Mouse (Mus musculus) forebrain, embryonic 13.5 days (tissue): ENCODE results near the gene Scube2. TPM values are rescaled to one million over a fixed set of nuclear protein-coding genes. Genes with fewer than 3 reads are reported as not detected.
A peak's percentile ranks its signal among the peaks of the same experiment; 100 is the strongest.

Experiments used
- ATAC-seq: fragments of 200-750 bp; cut with Nextera tagmentation; 2 replicates; pipeline ENCODE4 v1.8.0; 2017
- H3K27ac ChIP-seq: fragments of 300-500 bp; sonication (generic); 2 replicates; pipeline ENCODE4 v1.5.1; 2015; ENCODE audit warnings: inconsistent platforms, mild to moderate bottlenecking, moderate library complexity
- H3K27me3 ChIP-seq: fragments of 300-500 bp; sonication (generic); 2 replicates; pipeline ENCODE4 v1.6.1; 2015; ENCODE audit warnings: mild to moderate bottlenecking, inconsistent platforms
- H3K36me3 ChIP-seq: fragments of 300-500 bp; sonication (generic); 2 replicates; pipeline ENCODE4 v1.6.1; 2015; ENCODE audit warnings: mild to moderate bottlenecking, inconsistent platforms; ENCODE audit not compliant: poor library complexity, severe bottlenecking
- H3K4me1 ChIP-seq: fragments of 300-500 bp; sonication (generic); 2 replicates; pipeline ENCODE4 v1.6.1; 2015; ENCODE audit warnings: inconsistent platforms
- H3K4me2 ChIP-seq: fragments of 300-500 bp; sonication (generic); 2 replicates; pipeline ENCODE4 v1.6.1; 2015; ENCODE audit warnings: inconsistent platforms, mild to moderate bottlenecking, moderate library complexity
- H3K4me3 ChIP-seq: fragments of 300-500 bp; sonication (generic); 2 replicates; pipeline ENCODE4 v1.5.1; 2015; ENCODE audit warnings: mild to moderate bottlenecking, inconsistent platforms
- H3K9ac ChIP-seq: fragments of 300-500 bp; sonication (generic); 2 replicates; pipeline ENCODE4 v1.6.1; 2015; ENCODE audit warnings: mild to moderate bottlenecking, inconsistent platforms
- H3K9me3 ChIP-seq: fragments of 300-500 bp; sonication (generic); replicated peaks from 2 replicates; pipeline ENCODE4 v1.6.1; 2016; ENCODE audit warnings: inconsistent platforms
- WGBS: fragments of 180-500 bp; shearing (Covaris S2); methylation state at CpG from one replicate; pipeline ENCODE4 v1.1.7; 2015; 5-methylcytosine and 5-hydroxymethylcytosine counted together
- polyA plus RNA-seq: library from polyadenylated mRNA; unstranded; fragments of >200 nt; fragmentation: Nextera tagmentation; extraction: Ambion mirVana; gene quantifications from 2 replicates; pipeline ENCODE4 v1.2.1, GENCODE M21; 2015

Scube2 gene
- polyA plus RNA-seq, 1 experiment from 2014 or later, result 0.79 TPM

- H3K36me3 ChIP-seq, result no peaks in the 10 kb centered on the region
- no peak overlapping the region; the same call in 1 of the 2 replicates for H3K27ac ChIP-seq
- no peak overlapping the region for H3K4me3 ChIP-seq
- no peaks in the 10 kb centered on the region for H3K9me3 ChIP-seq
- peaks cover 26% of the 10 kb centered on the region for H3K4me1 ChIP-seq
- ATAC-seq, result peak; percentile 62; the same call in 1 of the 2 replicates
- WGBS, result 19% methylated on average over 8 of the region's 8 CpGs
- peaks cover 5% of the 10 kb centered on the region; the same call in 1 of the 2 replicates for H3K27me3 ChIP-seq
- peak overlapping the region; percentile 5; the same call in 1 of the 2 replicates for H3K4me2 ChIP-seq
- no peak overlapping the region for H3K9ac ChIP-seq
These were observed 15.6 kb downstream of the Scube2 start for GRCm38 (mm10) chr7:109849750-109850434.

DNA sequence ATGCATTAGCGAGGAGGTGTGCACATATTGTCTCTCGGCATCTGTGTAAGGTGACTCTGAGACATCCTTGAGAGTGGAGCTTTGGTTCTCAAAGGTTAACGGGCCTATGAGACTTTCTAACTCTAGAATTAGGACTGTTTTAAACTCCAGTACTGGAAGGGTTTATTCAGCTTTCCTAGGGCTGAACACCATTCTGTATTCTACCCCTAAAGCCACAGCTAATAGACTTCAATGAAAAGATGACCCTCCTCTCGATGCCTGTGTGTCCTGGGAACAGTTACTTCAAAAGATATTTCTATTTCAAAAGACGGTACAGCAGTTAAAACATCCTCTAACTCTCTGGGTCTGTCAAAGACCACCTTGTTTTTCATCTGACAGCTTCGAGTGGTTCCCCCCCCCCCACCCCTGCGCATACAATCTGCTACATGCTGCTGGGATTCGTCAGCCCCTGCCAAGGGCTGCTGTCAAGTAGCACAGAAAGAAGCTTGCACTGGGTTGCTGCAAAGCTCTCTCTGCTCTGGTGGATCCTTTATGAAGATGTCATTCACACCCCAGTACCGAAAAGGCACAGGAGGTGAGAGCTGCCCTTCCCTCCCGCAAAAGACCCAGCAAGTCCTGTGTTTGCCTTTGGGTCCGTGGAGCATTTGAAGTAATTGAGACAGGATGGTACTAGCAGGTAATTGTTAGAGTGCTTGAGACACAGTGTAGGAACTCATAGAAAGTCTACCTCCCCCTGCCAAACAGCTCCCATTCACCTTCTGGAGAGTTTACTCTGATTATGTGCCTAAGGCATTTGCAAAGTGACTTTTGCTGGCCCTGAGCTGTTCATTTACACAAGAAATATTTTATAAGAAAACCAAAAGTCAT, 16.4 kb downstream of the Scube2 start:
- Histone ChIP-seq H3K36me3 (no peaks in the 10 kb centered on the region), H3K4me1 (peaks cover 26% of the 10 kb centered on the region), H3K27ac (peak overlapping the region; percentile 63; the same call in 1 of the 2 replicates), H3K9me3 (no peaks in the 10 kb centered on the region), H3K4me3 (no peak overlapping the region), H3K4me2 (peak overlapping the region; percentile 27; the same call in 1 of the 2 replicates), H3K9ac (no peak overlapping the region), H3K27me3 (peaks cover 2% of the 10 kb centered on the region; the same call in 1 of the 2 replicates)
- WGBS, result 27% methylated on average over 11 of the region's 11 CpGs
- peak; percentile 80 for ATAC-seq

- Histone ChIP-seq H3K4me2 (no peak overlapping the region), H3K9me3 (no peaks in the 10 kb centered on the region), H3K9ac (no peak overlapping the region), H3K27ac (no peak overlapping the region), H3K4me1 (peaks cover 13% of the 10 kb centered on the region), H3K4me3 (no peak overlapping the region), H3K27me3 (peaks cover 3% of the 10 kb centered on the region; the same call in 1 of the 2 replicates), H3K36me3 (no peaks in the 10 kb centered on the region)
- 84% methylated on average over 6 of the region's 6 CpGs for WGBS
- no peak for ATAC-seq
These were observed 21.4 kb downstream of the Scube2 start for GRCm38 (mm10) chr7:109844100-109844499.

GRCm38 (mm10) chr7:109841618-109842418, 23.7 kb downstream of the Scube2 start:
- H3K4me1 ChIP-seq, result peaks cover 13% of the 10 kb centered on the region
- H3K9me3 ChIP-seq, result no peaks in the 10 kb centered on the region
- no peak overlapping the region for H3K4me2 ChIP-seq
- no peak overlapping the region for H3K27ac ChIP-seq
- no peak overlapping the region for H3K4me3 ChIP-seq
- H3K9ac ChIP-seq, result no peak overlapping the region
- no peaks in the 10 kb centered on the region for H3K36me3 ChIP-seq
- peaks cover 3% of the 10 kb centered on the region; the same call in 1 of the 2 replicates for H3K27me3 ChIP-seq
- 68% methylated on average over 13 of the region's 13 CpGs for WGBS
- peak; percentile 90 for ATAC-seq

DNA sequence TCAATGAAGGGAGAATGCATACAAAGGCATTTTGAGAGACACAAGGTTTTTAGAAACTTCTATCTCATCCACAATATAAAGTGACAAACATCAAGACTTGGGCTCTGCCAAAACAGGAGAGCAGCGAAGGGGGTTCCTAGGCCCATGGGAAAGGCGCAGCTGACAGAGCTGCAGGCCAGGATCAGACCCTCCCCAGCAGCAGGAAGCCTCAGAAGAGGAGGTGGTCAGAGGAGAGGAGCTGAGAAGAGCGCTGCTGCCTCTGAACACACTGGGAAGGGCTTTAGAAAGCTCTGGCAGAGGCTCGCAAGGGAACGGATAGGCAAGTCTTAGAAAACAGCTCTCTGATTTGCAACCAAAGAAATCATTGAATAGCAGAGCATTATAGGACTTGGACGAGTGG, 24.4 kb downstream of the Scube2 start:
- H3K9me3 ChIP-seq, result no peaks in the 10 kb centered on the region
- H3K9ac ChIP-seq, result no peak overlapping the region
- no peak overlapping the region for H3K4me3 ChIP-seq
- ATAC-seq, result no peak
- WGBS, result 62% methylated on average over 6 of the region's 6 CpGs
- H3K27me3 ChIP-seq, result peaks cover 6% of the 10 kb centered on the region
- peaks cover 14% of the 10 kb centered on the region for H3K4me1 ChIP-seq
- no peak overlapping the region for H3K27ac ChIP-seq
- H3K36me3 ChIP-seq, result no peaks in the 10 kb centered on the region
- H3K4me2 ChIP-seq, result no peak overlapping the region

DNA sequence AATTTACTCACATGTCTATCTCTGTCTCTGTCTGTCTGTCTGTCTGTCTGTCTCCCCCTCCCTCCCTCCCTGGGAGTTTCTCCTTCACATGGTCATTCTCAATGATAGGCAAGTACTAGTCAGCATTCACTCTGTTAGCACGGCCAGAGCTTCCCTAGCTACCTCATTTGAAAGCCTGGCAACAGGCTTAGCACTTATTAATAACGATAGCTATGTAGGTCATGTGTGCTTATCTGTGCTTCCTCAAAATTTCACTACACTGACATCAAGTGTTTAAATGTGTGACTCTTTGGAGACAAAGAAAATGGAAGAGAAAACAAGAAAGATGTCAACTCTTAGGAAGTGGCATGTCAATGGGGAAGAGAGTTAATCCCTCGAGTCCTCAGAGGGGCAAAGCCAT, 26.9 kb downstream of the Scube2 start:
- Histone ChIP-seq H3K4me3 (no peak overlapping the region), H3K36me3 (no peaks in the 10 kb centered on the region), H3K4me1 (peaks cover 14% of the 10 kb centered on the region), H3K9me3 (no peaks in the 10 kb centered on the region), H3K27ac (no peak overlapping the region), H3K4me2 (no peak overlapping the region), H3K9ac (no peak overlapping the region), H3K27me3 (peaks cover 13% of the 10 kb centered on the region)
- WGBS, result 80% methylated on average over 3 of the region's 3 CpGs
- no peak for ATAC-seq

DNA sequence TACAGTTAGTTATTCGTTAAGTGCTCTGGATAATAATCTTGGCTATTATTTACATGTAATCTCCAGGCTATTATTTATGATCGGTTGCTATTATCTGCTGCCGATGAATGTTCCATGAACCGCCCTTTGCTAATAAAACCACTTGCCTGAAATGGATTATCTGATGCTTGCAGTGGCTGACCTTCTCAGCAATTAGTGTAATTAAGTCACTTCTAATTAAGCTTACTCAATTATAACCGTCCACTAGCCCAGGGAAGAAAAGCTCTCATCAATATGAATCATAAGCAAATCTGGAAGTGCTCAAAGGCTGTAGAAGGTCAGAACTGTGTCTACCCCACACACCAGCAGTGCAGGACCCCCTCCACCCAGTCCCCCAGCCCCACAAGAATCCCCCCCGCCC, 27.8 kb downstream of the Scube2 start:
- H3K4me2 ChIP-seq, result no peak overlapping the region
- H3K4me1 ChIP-seq, result peaks cover 13% of the 10 kb centered on the region
- no peak overlapping the region for H3K27ac ChIP-seq
- H3K4me3 ChIP-seq, result no peak overlapping the region
- H3K9ac ChIP-seq, result no peak overlapping the region
- no peaks in the 10 kb centered on the region for H3K36me3 ChIP-seq
- no peak for ATAC-seq
- H3K9me3 ChIP-seq, result no peaks in the 10 kb centered on the region
- peaks cover 13% of the 10 kb centered on the region for H3K27me3 ChIP-seq
- 49% methylated on average over 6 of the region's 6 CpGs for WGBS

GRCm38 (mm10) chr7:109834894-109835293, 30.6 kb downstream of the Scube2 start:
- H3K9me3 ChIP-seq, result no peaks in the 10 kb centered on the region
- ATAC-seq, result no peak
- no peak overlapping the region for H3K4me2 ChIP-seq
- H3K36me3 ChIP-seq, result no peaks in the 10 kb centered on the region
- H3K4me3 ChIP-seq, result no peak overlapping the region
- H3K9ac ChIP-seq, result no peak overlapping the region
- WGBS, result 78% methylated on average over 6 of the region's 6 CpGs
- no peak overlapping the region for H3K27ac ChIP-seq
- 0 out of 2 replicates have a peak, but pooled peaks cover 5% of the 10 kb centered on the region for H3K4me1 ChIP-seq
- peaks cover 26% of the 10 kb centered on the region for H3K27me3 ChIP-seq

GRCm38 (mm10) chr7:109831376-109831775, 34.1 kb downstream of the Scube2 start:
- no peak overlapping the region for H3K4me2 ChIP-seq
- peaks cover 26% of the 10 kb centered on the region for H3K27me3 ChIP-seq
- no peak overlapping the region for H3K4me3 ChIP-seq
- H3K9ac ChIP-seq, result no peak overlapping the region
- 68% methylated on average over 2 of the region's 2 CpGs for WGBS
- H3K27ac ChIP-seq, result no peak overlapping the region
- H3K4me1 ChIP-seq, result no peaks in the 10 kb centered on the region
- no peaks in the 10 kb centered on the region for H3K9me3 ChIP-seq
- no peak for ATAC-seq
- H3K36me3 ChIP-seq, result no peaks in the 10 kb centered on the region

- Histone ChIP-seq H3K4me1 (no peaks in the 10 kb centered on the region), H3K9ac (no peak overlapping the region), H3K27me3 (peaks cover 28% of the 10 kb centered on the region), H3K36me3 (no peaks in the 10 kb centered on the region), H3K27ac (no peak overlapping the region), H3K4me3 (no peak overlapping the region), H3K9me3 (no peaks in the 10 kb centered on the region), H3K4me2 (no peak overlapping the region)
- WGBS, result 91% methylated on average over 8 of the region's 8 CpGs
- no peak for ATAC-seq
These were observed 38.6 kb downstream of the Scube2 start for GRCm38 (mm10) chr7:109826911-109827310.

DNA sequence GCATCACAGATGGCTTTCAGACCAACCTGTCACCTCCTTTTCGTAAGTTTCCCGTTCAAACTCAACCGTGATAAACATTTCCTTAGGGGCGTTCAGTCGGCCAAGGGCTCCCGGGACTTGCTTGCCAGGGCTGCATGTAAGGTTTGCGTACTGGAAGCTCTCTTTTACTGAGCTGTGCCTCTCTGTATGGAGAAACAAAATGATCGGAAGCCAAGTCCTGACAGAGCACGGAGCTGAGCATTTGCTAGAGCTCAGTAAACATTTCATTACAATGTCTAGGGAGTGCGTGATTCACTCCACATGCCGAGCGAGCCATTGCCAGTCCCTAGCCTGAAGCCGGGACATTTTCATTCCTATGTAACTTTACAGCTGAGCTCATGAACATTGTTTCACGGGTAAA, 40.2 kb downstream of the Scube2 start:
- Histone ChIP-seq H3K36me3 (no peaks in the 10 kb centered on the region), H3K4me2 (no peak overlapping the region), H3K9me3 (no peaks in the 10 kb centered on the region), H3K4me1 (no peaks in the 10 kb centered on the region), H3K9ac (no peak overlapping the region), H3K27ac (no peak overlapping the region), H3K4me3 (no peak overlapping the region), H3K27me3 (peaks cover 25% of the 10 kb centered on the region)
- ATAC-seq, result peak; percentile 24; the same call in 1 of the 2 replicates
- WGBS, result 81% methylated on average over 14 of the region's 14 CpGs
